Mouse (Mus musculus): ENCODE results near the gene Rps19bp1. TPM values are rescaled to one million over a fixed set of nuclear protein-coding genes. Genes with fewer than 3 reads are reported as not detected.

The Rps19bp1 gene
- total and polyA plus RNA-seq, 2 experiments, result 8.3 to 17.0 TPM

DNA sequence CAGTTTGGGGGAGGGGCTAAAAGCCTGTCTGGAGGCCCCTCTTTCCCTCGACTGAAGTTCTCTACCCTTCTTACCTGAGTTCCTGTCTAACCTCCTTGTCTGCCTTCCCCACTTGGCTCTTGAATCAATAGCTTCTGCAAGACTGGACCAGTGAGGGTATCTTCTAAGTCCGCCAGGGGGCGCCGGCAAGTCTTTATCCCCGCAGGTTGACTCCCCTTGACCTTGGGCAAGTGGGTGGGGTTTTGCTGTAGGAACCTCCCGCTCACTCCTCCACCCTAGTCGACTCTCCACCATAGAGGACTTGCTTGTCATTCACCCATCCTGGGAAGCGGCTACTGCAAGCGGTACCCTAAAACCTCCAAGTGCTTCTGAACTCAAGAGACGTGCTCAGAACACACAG is 25.3 kb upstream of the Rps19bp1 start:
- Histone ChIP-seq H3K36me3 (ENCODE audit: control insufficient read depth, insufficient read depth, low read length) (no peaks in the 10 kb centered on the region), H3K79me2 (ENCODE audit: control insufficient read depth, insufficient read depth, low read length) (no peaks in the 10 kb centered on the region), H3K4me3 (ENCODE audit: insufficient read depth, low read depth, low read length) (no peak overlapping the region), H3K27me3 (ENCODE audit: control insufficient read depth, insufficient read depth, low read length) (peaks cover 9% of the 10 kb centered on the region; the same call in 1 of the 2 replicates), H3K9ac (ENCODE audit: low read depth, low read length) (no peak overlapping the region), H3K4me1 (ENCODE audit: control insufficient read depth, insufficient read depth, low read length) (no peaks in the 10 kb centered on the region), H3K27ac (replicated peaks; ENCODE audit: insufficient read depth, low read depth, low read length) (no peak overlapping the region)
- WGBS, result 14% methylated on average over 10 of the region's 10 CpGs
- DNase-seq (ENCODE audit: extremely low read depth, low read depth, low spot score), result peak; percentile 45
- TF ChIP-seq POLR2A (IDR thresholded peaks at IDR 0.05; ENCODE audit: extremely low read depth, insufficient read depth, low read length) (no peak), CTCF (IDR thresholded peaks at IDR 0.05; ENCODE audit: low read depth, low read length) (peak; percentile 70)

DNA sequence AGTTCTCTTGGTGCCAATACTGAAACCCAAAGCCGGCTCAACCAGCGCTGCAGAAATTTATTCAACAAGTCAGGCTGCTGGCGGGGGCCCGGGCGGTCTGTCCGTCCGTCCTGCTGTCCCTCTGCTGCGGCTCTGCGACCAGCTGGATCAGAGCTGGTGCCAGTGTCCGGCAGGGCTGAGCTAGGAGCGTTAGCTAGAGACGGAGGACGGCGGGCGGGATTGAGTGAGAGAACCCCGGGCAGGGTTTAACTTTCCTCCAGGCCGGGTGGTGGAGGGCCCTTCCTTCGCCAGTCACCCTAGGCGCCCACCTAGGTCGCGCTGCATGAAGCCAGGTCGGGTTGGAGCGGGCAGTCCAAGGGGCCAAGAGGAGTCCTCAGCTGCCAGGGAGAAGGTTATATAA is 23.9 kb upstream of the Rps19bp1 start:
- no peak overlapping the region for H3K4me3 ChIP-seq (ENCODE audit: insufficient read depth, low read depth, low read length)
- 8% methylated on average over 23 of the region's 23 CpGs for WGBS
- peaks cover 9% of the 10 kb centered on the region; the same call in 1 of the 2 replicates for H3K27me3 ChIP-seq (ENCODE audit: control insufficient read depth, insufficient read depth, low read length)
- no peak for TF ChIP-seq CTCF (IDR thresholded peaks at IDR 0.05; ENCODE audit: low read depth, low read length)
- no peak for TF ChIP-seq POLR2A (IDR thresholded peaks at IDR 0.05; ENCODE audit: extremely low read depth, insufficient read depth, low read length)
- H3K4me1 ChIP-seq (ENCODE audit: control insufficient read depth, insufficient read depth, low read length), result no peaks in the 10 kb centered on the region
- no peak for DNase-seq (ENCODE audit: extremely low read depth, low read depth, low spot score)
- H3K27ac ChIP-seq (replicated peaks; ENCODE audit: insufficient read depth, low read depth, low read length), result no peak overlapping the region
- H3K79me2 ChIP-seq (ENCODE audit: control insufficient read depth, insufficient read depth, low read length), result no peaks in the 10 kb centered on the region
- H3K9ac ChIP-seq (ENCODE audit: low read depth, low read length), result no peak overlapping the region
- no peaks in the 10 kb centered on the region for H3K36me3 ChIP-seq (ENCODE audit: control insufficient read depth, insufficient read depth, low read length)

DNA sequence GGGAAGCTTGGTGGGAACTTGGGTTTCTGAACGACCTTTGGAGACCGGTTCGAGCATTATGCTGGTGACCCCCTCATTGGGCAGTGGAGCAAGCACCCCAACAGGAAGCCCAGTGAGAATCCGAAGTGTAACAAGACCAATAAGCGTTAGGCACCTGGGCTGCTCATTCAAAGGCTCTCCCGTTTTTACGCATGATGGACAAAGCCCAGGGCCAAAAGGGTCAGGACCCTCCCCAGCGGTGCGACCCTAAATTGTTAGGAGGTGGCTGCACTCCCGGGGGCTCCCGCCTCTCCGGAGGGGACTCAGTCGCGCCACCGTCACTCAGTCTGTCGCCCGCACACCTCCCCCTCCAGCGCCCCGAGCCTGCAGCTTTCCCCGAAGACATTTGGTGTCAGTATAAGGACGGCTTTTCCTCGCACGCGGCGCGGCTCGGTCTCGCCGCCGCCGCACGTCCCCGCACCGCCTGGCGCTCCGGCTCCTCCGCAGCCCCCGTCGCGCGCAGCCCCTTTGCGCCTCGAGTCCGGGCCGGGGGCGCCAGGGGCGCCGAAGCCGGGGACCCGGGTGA is 22.8 kb upstream of the Rps19bp1 start, which contains the start of gene Cacna1i:
Cacna1i (plus strand) TSS at position 388 of the 565 bp plus-strand sequence.
- H3K79me2 ChIP-seq (ENCODE audit: control insufficient read depth, insufficient read depth, low read length), result no peaks in the 10 kb centered on the region
- H3K36me3 ChIP-seq (ENCODE audit: control insufficient read depth, insufficient read depth, low read length), result no peaks in the 10 kb centered on the region
- no peak within 1 kb of the TSS for H3K4me3 ChIP-seq (ENCODE audit: insufficient read depth, low read depth, low read length)
- H3K27ac ChIP-seq (replicated peaks; ENCODE audit: insufficient read depth, low read depth, low read length), result no peak within 1 kb of the TSS
- WGBS, result 4% methylated on average over 49 of the region's 50 CpGs
- no peaks in the 10 kb centered on the region for H3K4me1 ChIP-seq (ENCODE audit: control insufficient read depth, insufficient read depth, low read length)
- no peak for TF ChIP-seq POLR2A (IDR thresholded peaks at IDR 0.05; ENCODE audit: extremely low read depth, insufficient read depth, low read length)
- no peak for TF ChIP-seq CTCF (IDR thresholded peaks at IDR 0.05; ENCODE audit: low read depth, low read length)
- no peak within 1 kb of the TSS for H3K9ac ChIP-seq (ENCODE audit: low read depth, low read length)
- DNase-seq (ENCODE audit: extremely low read depth, low read depth, low spot score), result no peak
- peaks cover 9% of the 10 kb centered on the region; the same call in 1 of the 2 replicates for H3K27me3 ChIP-seq (ENCODE audit: control insufficient read depth, insufficient read depth, low read length)

DNA sequence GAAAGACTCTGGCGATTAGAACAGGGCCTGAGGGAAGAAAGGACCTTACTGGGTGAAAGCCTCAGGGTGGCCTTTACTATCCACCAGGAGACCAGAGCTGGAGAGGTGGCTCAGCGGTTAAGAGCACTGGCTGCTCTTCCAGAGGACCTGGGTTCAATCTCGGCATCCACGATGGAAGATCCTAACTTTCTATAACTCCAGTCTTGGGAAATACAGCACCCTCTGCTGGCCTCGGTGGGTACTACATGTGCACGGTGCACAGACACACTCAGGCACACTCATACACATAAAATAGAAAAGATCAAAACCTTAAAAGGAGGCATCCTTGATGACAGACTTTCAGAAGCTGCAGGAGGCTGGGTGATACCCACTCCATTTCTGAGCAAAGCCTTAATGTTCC is 16.5 kb upstream of the Rps19bp1 start:
- H3K4me3 ChIP-seq (ENCODE audit: insufficient read depth, low read depth, low read length), result no peak overlapping the region
- peak; percentile 26 for DNase-seq (ENCODE audit: extremely low read depth, low read depth, low spot score)
- H3K79me2 ChIP-seq (ENCODE audit: control insufficient read depth, insufficient read depth, low read length), result no peaks in the 10 kb centered on the region
- no peaks in the 10 kb centered on the region for H3K4me1 ChIP-seq (ENCODE audit: control insufficient read depth, insufficient read depth, low read length)
- 0 out of 2 replicates have a peak, but pooled peaks cover 2% of the 10 kb centered on the region for H3K27me3 ChIP-seq (ENCODE audit: control insufficient read depth, insufficient read depth, low read length)
- TF ChIP-seq CTCF (IDR thresholded peaks at IDR 0.05; ENCODE audit: low read depth, low read length), result peak; percentile 82
- no peak for TF ChIP-seq POLR2A (IDR thresholded peaks at IDR 0.05; ENCODE audit: extremely low read depth, insufficient read depth, low read length)
- no peak overlapping the region for H3K9ac ChIP-seq (ENCODE audit: low read depth, low read length)
- no peak overlapping the region for H3K27ac ChIP-seq (replicated peaks; ENCODE audit: insufficient read depth, low read depth, low read length)
- 20% methylated on average over 6 of the region's 6 CpGs for WGBS
- no peaks in the 10 kb centered on the region for H3K36me3 ChIP-seq (ENCODE audit: control insufficient read depth, insufficient read depth, low read length)

DNA sequence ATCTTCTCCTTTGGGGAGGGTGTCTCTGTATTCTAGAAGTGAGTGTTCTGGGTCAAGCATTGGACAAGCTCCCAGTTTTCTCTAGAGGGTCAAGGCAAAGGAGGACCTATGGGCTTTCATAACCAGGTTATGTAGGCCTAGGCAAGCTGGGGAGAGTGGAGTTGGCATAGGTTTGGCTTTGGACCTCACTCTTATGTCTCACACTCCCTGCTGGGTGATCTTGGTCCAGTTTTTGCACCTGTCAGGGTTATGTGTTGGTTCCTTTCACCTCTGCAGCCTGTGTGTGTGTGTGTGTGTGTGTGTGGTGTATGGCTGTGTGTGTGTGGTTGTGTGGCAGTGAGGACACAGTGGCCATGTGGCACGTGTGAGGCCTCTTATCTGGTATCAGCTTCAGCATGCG is 14.9 kb upstream of the Rps19bp1 start:
- H3K27me3 ChIP-seq (ENCODE audit: control insufficient read depth, insufficient read depth, low read length), result 0 out of 2 replicates have a peak, but pooled peaks cover 2% of the 10 kb centered on the region
- TF ChIP-seq CTCF (IDR thresholded peaks at IDR 0.05; ENCODE audit: low read depth, low read length) (no peak), POLR2A (IDR thresholded peaks at IDR 0.05; ENCODE audit: extremely low read depth, insufficient read depth, low read length) (no peak)

DNA sequence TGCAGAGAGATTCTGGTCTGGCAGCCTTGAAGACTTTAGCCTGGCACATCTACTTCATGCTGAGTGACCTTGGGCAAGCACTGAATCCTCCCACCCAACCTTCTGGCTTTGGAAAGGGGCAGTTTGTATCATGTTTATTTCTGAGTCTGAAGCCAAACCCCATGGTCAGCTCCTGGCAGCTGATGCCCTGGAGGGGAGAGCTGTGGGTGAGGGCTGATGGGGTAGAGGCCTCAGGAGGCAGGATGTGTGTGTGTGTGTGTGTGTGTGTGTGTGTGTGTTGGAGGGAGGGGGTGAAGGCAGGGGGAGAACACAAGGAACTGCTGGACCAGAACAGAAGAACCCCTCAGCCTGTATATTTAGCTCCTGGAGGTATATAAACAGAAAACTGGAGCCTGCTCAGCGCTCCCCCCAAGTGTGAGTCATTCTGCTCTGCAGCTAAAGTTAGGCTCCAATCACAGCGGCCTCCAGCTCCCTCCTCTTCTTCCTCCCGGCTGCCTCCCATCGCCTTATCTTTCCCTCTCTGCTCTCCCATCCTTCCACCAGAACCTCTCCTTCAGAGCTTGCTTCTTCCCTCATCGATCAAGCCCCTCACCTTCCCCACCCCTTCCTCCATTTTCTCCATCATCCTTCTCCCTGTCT is 14.1 kb upstream of the Rps19bp1 start:
- WGBS, result 68% methylated on average over 5 of the region's 5 CpGs
- no peak overlapping the region for H3K27ac ChIP-seq (replicated peaks; ENCODE audit: insufficient read depth, low read depth, low read length)
- no peak overlapping the region for H3K4me3 ChIP-seq (ENCODE audit: insufficient read depth, low read depth, low read length)
- H3K27me3 ChIP-seq (ENCODE audit: control insufficient read depth, insufficient read depth, low read length), result 0 out of 2 replicates have a peak, but pooled peaks cover 2% of the 10 kb centered on the region
- no peaks in the 10 kb centered on the region for H3K36me3 ChIP-seq (ENCODE audit: control insufficient read depth, insufficient read depth, low read length)
- no peaks in the 10 kb centered on the region for H3K79me2 ChIP-seq (ENCODE audit: control insufficient read depth, insufficient read depth, low read length)
- no peaks in the 10 kb centered on the region for H3K4me1 ChIP-seq (ENCODE audit: control insufficient read depth, insufficient read depth, low read length)
- no peak for DNase-seq (ENCODE audit: extremely low read depth, low read depth, low spot score)
- no peak overlapping the region for H3K9ac ChIP-seq (ENCODE audit: low read depth, low read length)
- TF ChIP-seq POLR2A (IDR thresholded peaks at IDR 0.05; ENCODE audit: extremely low read depth, insufficient read depth, low read length) (no peak), CTCF (IDR thresholded peaks at IDR 0.05; ENCODE audit: low read depth, low read length) (no peak)

More for the DNA sequence above, 14.9 kb upstream of the Rps19bp1 start:
- Histone ChIP-seq H3K79me2 (ENCODE audit: control insufficient read depth, insufficient read depth, low read length) (no peaks in the 10 kb centered on the region), H3K27ac (replicated peaks; ENCODE audit: insufficient read depth, low read depth, low read length) (no peak overlapping the region), H3K4me3 (ENCODE audit: insufficient read depth, low read depth, low read length) (no peak overlapping the region), H3K36me3 (ENCODE audit: control insufficient read depth, insufficient read depth, low read length) (no peaks in the 10 kb centered on the region), H3K4me1 (ENCODE audit: control insufficient read depth, insufficient read depth, low read length) (no peaks in the 10 kb centered on the region), H3K9ac (ENCODE audit: low read depth, low read length) (no peak overlapping the region)
- DNase-seq (ENCODE audit: extremely low read depth, low read depth, low spot score), result no peak
- WGBS, result 70% methylated on average over 2 of the region's 2 CpGs

Data from liver, adult 2 months (tissue).